Mouse (Mus musculus) forebrain, embryonic 10.5 days (tissue): ENCODE measurements around the gene Olfr1251. TPM values are rescaled to one million over a fixed set of nuclear protein-coding genes. Genes with fewer than 3 reads are reported as not detected.
"Not testable (repeated sequence)": the region's sequence is repeated elsewhere in the genome, so short reads cannot be mapped to it uniquely, and the experiment has no call there.

Experiments used
- DNase-seq: peaks from one replicate; pipeline ENCODE4 v3.0.0-alpha.2; 2017; ENCODE audit warnings: low spot score; ENCODE audit errors: extremely low spot score
- H3K27ac ChIP-seq: fragments of 300-500 bp; sonication (generic); 2 replicates; pipeline ENCODE4 v1.5.1; 2016; ENCODE audit warnings: mild to moderate bottlenecking
- H3K27me3 ChIP-seq: fragments of 300-500 bp; sonication (generic); 2 replicates; pipeline ENCODE4 v1.6.1; 2016; ENCODE audit warnings: mild to moderate bottlenecking; ENCODE audit not compliant: poor library complexity, severe bottlenecking
- H3K36me3 ChIP-seq: fragments of 300-500 bp; sonication (generic); replicated peaks from 2 replicates; pipeline ENCODE4 v1.6.1; 2016; ENCODE audit warnings: mild to moderate bottlenecking, moderate library complexity
- H3K4me1 ChIP-seq: fragments of 300-500 bp; sonication (generic); 2 replicates; pipeline ENCODE4 v1.6.1; 2016
- H3K4me3 ChIP-seq: fragments of 300-500 bp; sonication (generic); 2 replicates; pipeline ENCODE4 v1.5.1; 2016; ENCODE audit warnings: mild to moderate bottlenecking, moderate library complexity
- H3K9me3 ChIP-seq: fragments of 300-500 bp; sonication (generic); 2 replicates; pipeline ENCODE4 v1.6.1; 2016; ENCODE audit warnings: mild to moderate bottlenecking, moderate library complexity
- WGBS: fragments of 180-500 bp; shearing (Covaris S2); methylation state at CpG from one replicate; pipeline ENCODE4 v1.1.7; 2016; 5-methylcytosine and 5-hydroxymethylcytosine counted together
- polyA plus RNA-seq: library from polyadenylated mRNA; unstranded; fragments of >200 nt; fragmentation: Nextera tagmentation; extraction: Ambion mirVana; gene quantifications from 2 replicates; pipeline ENCODE4 v1.2.1, GENCODE M21; 2016

Olfr1251 gene
- polyA plus RNA-seq, result not detected in 2 replicates

- Histone ChIP-seq H3K27ac (no peak within 1 kb of the TSS), H3K4me3 (no peak within 1 kb of the TSS), H3K9me3 (no peaks in the 10 kb centered on the region), H3K4me1 (no peaks in the 10 kb centered on the region), H3K27me3 (no peaks in the 10 kb centered on the region), H3K36me3 (no peaks in the 10 kb centered on the region)
- no peak for DNase-seq
Observed at GRCm38 (mm10) chr2:89671836-89672235, at the start of gene Olfr1251. Olfr1251 (minus strand) TSS chr2:89671936.

DNA sequence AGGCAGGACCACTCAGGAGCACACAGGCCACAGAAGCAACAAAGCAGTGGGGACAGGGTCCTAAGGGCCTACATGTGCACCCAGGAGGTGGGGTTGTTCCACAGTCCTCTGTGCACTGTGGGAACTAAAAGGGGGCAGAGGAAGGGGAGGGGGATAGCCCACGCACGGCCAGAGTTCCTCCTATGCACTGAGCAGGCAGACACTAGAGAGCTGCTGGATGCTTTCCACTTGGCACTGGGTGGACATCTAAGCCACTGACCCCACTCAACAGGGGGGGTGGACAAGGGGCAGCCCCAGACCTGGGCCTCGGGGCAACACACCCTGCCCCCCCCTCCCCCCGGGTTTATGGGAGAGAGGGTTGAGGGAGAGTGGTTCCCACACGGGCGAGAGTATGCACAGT, 20.2 kb upstream of the Olfr1251 start:
- no peaks in the 10 kb centered on the region for H3K27me3 ChIP-seq
- no peaks in the 10 kb centered on the region for H3K36me3 ChIP-seq
- 86% methylated on average over 6 of the region's 6 CpGs for WGBS
- DNase-seq, result no peak
- no peaks in the 10 kb centered on the region for H3K4me1 ChIP-seq
- no peaks in the 10 kb centered on the region for H3K9me3 ChIP-seq
- no peak overlapping the region for H3K4me3 ChIP-seq
- H3K27ac ChIP-seq, result no peak overlapping the region

DNA sequence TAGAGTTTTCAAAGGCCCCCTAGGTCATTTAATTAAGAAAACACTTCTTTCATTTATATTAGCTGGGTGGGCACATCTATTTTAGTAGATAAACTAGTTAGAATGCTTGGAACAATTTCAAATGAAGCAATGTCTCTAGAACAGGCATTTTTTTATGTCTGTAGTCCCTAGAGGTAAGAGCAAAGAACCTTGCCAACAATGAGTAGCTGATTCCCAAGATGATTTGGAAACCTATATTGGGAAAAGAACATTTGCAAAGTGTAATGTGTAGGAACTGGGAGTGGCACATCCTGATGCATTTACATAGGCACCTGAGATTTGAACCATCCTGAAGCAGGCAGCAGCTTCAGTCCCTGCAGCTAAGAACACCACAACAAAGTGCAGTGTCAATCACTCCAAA, 10.4 kb downstream of the Olfr1251 start, which contains the start of gene Olfr1250:
Olfr1250 (minus strand) TSS at position 101 of the 400 bp plus-strand sequence.
- H3K4me3 ChIP-seq, result no peak within 1 kb of the TSS
- no peaks in the 10 kb centered on the region for H3K4me1 ChIP-seq
- no peak within 1 kb of the TSS for H3K27ac ChIP-seq
- no peak for DNase-seq
- no peaks in the 10 kb centered on the region for H3K36me3 ChIP-seq
- H3K9me3 ChIP-seq, result no peaks in the 10 kb centered on the region
- no peaks in the 10 kb centered on the region for H3K27me3 ChIP-seq

DNA sequence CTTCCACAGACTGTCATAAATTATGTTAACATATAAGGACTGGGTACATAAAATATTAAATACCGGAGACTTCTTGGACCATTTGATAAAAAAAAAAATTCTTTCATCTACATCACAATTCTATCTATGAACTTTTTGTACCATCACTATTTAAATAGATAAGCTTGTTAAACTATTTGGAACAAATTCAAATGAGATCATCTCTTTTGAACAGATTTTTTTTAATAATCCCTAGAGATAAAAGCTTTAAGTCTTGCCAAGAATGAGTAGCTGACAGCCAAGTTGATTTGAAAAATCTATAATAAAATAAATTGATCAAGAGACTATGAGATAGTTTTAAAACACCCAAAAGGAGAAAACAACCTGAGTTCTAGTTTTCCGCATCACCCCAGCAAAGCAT, 36.9 kb downstream of the Olfr1251 start, which contains the start of gene Olfr1249:
Olfr1249 (minus strand) TSS at position 101 of the 400 bp plus-strand sequence.
- H3K4me1 ChIP-seq, result no peaks in the 10 kb centered on the region
- WGBS, result 88% methylated on average over 2 of the region's 2 CpGs
- no peaks in the 10 kb centered on the region for H3K9me3 ChIP-seq
- no peaks in the 10 kb centered on the region for H3K36me3 ChIP-seq
- H3K4me3 ChIP-seq, result no peak within 1 kb of the TSS
- H3K27ac ChIP-seq, result no peak within 1 kb of the TSS
- no peaks in the 10 kb centered on the region for H3K27me3 ChIP-seq
- no peak for DNase-seq

DNA sequence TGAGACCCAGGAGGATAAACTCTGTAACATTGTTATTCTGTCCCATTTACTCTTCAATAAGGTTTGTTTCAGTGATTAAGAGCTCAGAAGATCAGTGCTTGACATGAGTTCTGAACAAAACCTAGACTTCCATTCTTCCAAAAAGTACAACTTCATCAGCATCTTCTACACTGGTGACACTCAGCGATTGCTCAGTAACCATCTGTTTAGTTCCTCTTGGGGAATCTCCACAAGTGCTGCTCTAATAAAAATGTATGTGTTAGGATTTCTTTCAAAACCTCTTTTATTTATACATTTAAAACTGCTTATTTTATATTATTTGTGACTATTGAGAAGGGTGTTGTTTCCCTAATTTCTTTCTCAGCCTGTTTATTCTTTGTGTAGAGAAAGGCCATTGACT, 53.6 kb downstream of the Olfr1251 start, which contains the start of gene Olfr1248:
Olfr1248 (minus strand) TSS at position 101 of the 400 bp plus-strand sequence.
- not testable (repeated sequence) for H3K27ac ChIP-seq, H3K27me3 ChIP-seq, H3K4me1 ChIP-seq, H3K36me3 ChIP-seq, H3K9me3 ChIP-seq, DNase-seq, H3K4me3 ChIP-seq
- WGBS, result 100% methylated on average over 1 of the region's 1 CpGs

Other genes with a start within 250 kb of the Olfr1251 start
- not detected in 2 replicates for gene Olfr1240, start 228.9 kb downstream of the Olfr1251 start, polyA plus RNA-seq
- gene Olfr1241, start 184.8 kb downstream of the Olfr1251 start, polyA plus RNA-seq, result not detected in 2 replicates
- gene Olfr1242, start 173.6 kb downstream of the Olfr1251 start, polyA plus RNA-seq, result not detected in 2 replicates
- gene Olfr1243, start 140.4 kb downstream of the Olfr1251 start, polyA plus RNA-seq, result not detected in 2 replicates
- not detected in 2 replicates for gene Olfr1245, start 93.5 kb downstream of the Olfr1251 start, polyA plus RNA-seq
- gene Olfr1246, start 78.8 kb downstream of the Olfr1251 start, polyA plus RNA-seq, result not detected in 2 replicates
- gene Olfr1247, start 57.8 kb downstream of the Olfr1251 start, polyA plus RNA-seq, result not detected in 2 replicates
- gene Olfr1248, start 53.7 kb downstream of the Olfr1251 start, polyA plus RNA-seq, result not detected in 2 replicates
- not detected in 2 replicates for gene Olfr1249, start 37.0 kb downstream of the Olfr1251 start, polyA plus RNA-seq
- gene Olfr1250, start 10.5 kb downstream of the Olfr1251 start, polyA plus RNA-seq, result not detected in 2 replicates
- gene Olfr1252, start 53.1 kb upstream of the Olfr1251 start, polyA plus RNA-seq, result not detected in 2 replicates
- gene Olfr1253, start 85.2 kb upstream of the Olfr1251 start, polyA plus RNA-seq, result not detected in 2 replicates
- gene Olfr1254, start 121.7 kb upstream of the Olfr1251 start, polyA plus RNA-seq, result not detected in 2 replicates
- gene Olfr1255, start 140.1 kb upstream of the Olfr1251 start, polyA plus RNA-seq, result not detected in 2 replicates
- gene Olfr1256, start 169.6 kb upstream of the Olfr1251 start, polyA plus RNA-seq, result not detected in 2 replicates
- not detected in 2 replicates for gene Olfr48, start 176.3 kb upstream of the Olfr1251 start, polyA plus RNA-seq
- gene Olfr1257, start 206.5 kb upstream of the Olfr1251 start, polyA plus RNA-seq, result not detected in 2 replicates